Mouse (Mus musculus): ENCODE data around the gene Dnah17. TPM values are rescaled to one million over a fixed set of nuclear protein-coding genes. Genes with fewer than 3 reads are reported as not detected.

The Dnah17 gene
- polyA plus RNA-seq (2015; fragmentation: Nextera tagmentation; extraction: Ambion mirVana): 0.04 and 0.06 TPM in 2 replicates

GRCm38 (mm10) chr11:118130534-118130933 lies at the start of gene Dnah17:
Gene Dnah17 (minus strand): TSS chr11:118130634.
- Histone ChIP-seq H3K9me3 (ENCODE audit: control insufficient read depth, low read length) (no peaks in the 10 kb centered on the region), H3K27ac (replicated peaks) (no peak within 1 kb of the TSS), H3K36me3 (ENCODE audit: control insufficient read depth, insufficient read depth, low read length) (no peaks in the 10 kb centered on the region), H3K9ac (ENCODE audit: low read length) (no peak within 1 kb of the TSS), H3K4me2 (replicated peaks; ENCODE audit: low read depth) (no peak within 1 kb of the TSS), H3K4me1 (replicated peaks; ENCODE audit: control insufficient read depth, insufficient read depth) (no peaks in the 10 kb centered on the region), H3K4me3 (ENCODE audit: low read depth, low read length) (no peak within 1 kb of the TSS), H3K27me3 (ENCODE audit: control insufficient read depth, insufficient read depth, low read length) (no peaks in the 10 kb centered on the region)
- TF ChIP-seq EP300 (optimal IDR thresholded peaks at IDR 0.05): no peak
- no peak for TF ChIP-seq CTCF (IDR thresholded peaks at IDR 0.05; ENCODE audit: low read depth)
- ATAC-seq (ENCODE audit: low FRiP score, low TSS enrichment): no peak
- DNase-seq (ENCODE audit: low spot score): no peak
- 84% methylated on average over 7 of the region's 7 CpGs for WGBS

DNA sequence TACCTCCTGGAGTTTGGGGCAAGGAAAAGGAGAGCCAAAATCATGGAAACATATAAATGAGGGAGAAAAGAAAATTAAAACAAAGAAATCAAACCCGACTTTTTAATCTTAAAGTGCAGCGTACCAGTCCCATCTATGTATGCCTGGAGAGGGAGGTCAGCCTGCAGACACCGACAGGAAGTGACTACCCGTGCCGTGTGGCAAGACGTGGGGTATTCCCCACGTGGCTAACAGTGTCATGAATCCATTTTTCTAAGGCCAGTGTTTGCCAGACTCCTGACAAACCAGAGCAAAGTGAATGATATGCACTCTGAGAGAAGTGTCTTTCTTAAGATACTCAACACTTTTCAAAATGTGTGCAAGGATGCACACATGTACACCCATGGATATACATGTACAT lies 49.8 kb upstream of the Dnah17 start:
- Histone ChIP-seq H3K9ac (ENCODE audit: low read length) (no peak overlapping the region), H3K4me3 (ENCODE audit: low read depth, low read length) (no peak overlapping the region), H3K27ac (replicated peaks) (no peak overlapping the region), H3K36me3 (ENCODE audit: control insufficient read depth, insufficient read depth, low read length) (peaks cover 25% of the 10 kb centered on the region), H3K27me3 (ENCODE audit: control insufficient read depth, insufficient read depth, low read length) (no peaks in the 10 kb centered on the region), H3K4me1 (replicated peaks; ENCODE audit: control insufficient read depth, insufficient read depth) (no peaks in the 10 kb centered on the region), H3K4me2 (replicated peaks; ENCODE audit: low read depth) (no peak overlapping the region), H3K9me3 (ENCODE audit: control insufficient read depth, low read length) (no peaks in the 10 kb centered on the region)
- no peak for TF ChIP-seq EP300 (optimal IDR thresholded peaks at IDR 0.05)
- TF ChIP-seq CTCF (IDR thresholded peaks at IDR 0.05; ENCODE audit: low read depth): no peak
- ATAC-seq (ENCODE audit: low FRiP score, low TSS enrichment) (no peak), DNase-seq (ENCODE audit: low spot score) (no peak)
- 78% methylated on average over 7 of the region's 7 CpGs for WGBS

- TF ChIP-seq CTCF (IDR thresholded peaks at IDR 0.05; ENCODE audit: low read depth): no peak
- TF ChIP-seq EP300 (optimal IDR thresholded peaks at IDR 0.05): no peak
- 82% methylated on average over 5 of the region's 5 CpGs for WGBS
- ATAC-seq (ENCODE audit: low FRiP score, low TSS enrichment) (no peak), DNase-seq (ENCODE audit: low spot score) (no peak)
- Histone ChIP-seq H3K9me3 (ENCODE audit: control insufficient read depth, low read length) (no peaks in the 10 kb centered on the region), H3K36me3 (ENCODE audit: control insufficient read depth, insufficient read depth, low read length) (peaks cover 18% of the 10 kb centered on the region), H3K4me3 (ENCODE audit: low read depth, low read length) (no peak overlapping the region), H3K4me2 (replicated peaks; ENCODE audit: low read depth) (no peak overlapping the region), H3K4me1 (replicated peaks; ENCODE audit: control insufficient read depth, insufficient read depth) (no peaks in the 10 kb centered on the region), H3K9ac (ENCODE audit: low read length) (no peak overlapping the region), H3K27me3 (ENCODE audit: control insufficient read depth, insufficient read depth, low read length) (no peaks in the 10 kb centered on the region), H3K27ac (replicated peaks) (no peak overlapping the region)
These were observed 47.8 kb upstream of the Dnah17 start for GRCm38 (mm10) chr11:118178236-118178635.

- H3K4me3 ChIP-seq (ENCODE audit: low read depth, low read length): no peak overlapping the region
- H3K4me2 ChIP-seq (replicated peaks; ENCODE audit: low read depth): no peak overlapping the region
- no peaks in the 10 kb centered on the region for H3K9me3 ChIP-seq (ENCODE audit: control insufficient read depth, low read length)
- 53% methylated on average over 7 of the region's 7 CpGs for WGBS
- H3K36me3 ChIP-seq (ENCODE audit: control insufficient read depth, insufficient read depth, low read length): peaks cover 18% of the 10 kb centered on the region; the same call in 1 of the 2 replicates
- H3K27me3 ChIP-seq (ENCODE audit: control insufficient read depth, insufficient read depth, low read length): no peaks in the 10 kb centered on the region
- TF ChIP-seq CTCF (IDR thresholded peaks at IDR 0.05; ENCODE audit: low read depth): no peak
- TF ChIP-seq EP300 (optimal IDR thresholded peaks at IDR 0.05): no peak
- 0 out of 2 replicates have a peak, but pooled peaks have one; percentile 16 for ATAC-seq (ENCODE audit: low FRiP score, low TSS enrichment)
- H3K4me1 ChIP-seq (replicated peaks; ENCODE audit: control insufficient read depth, insufficient read depth): no peaks in the 10 kb centered on the region
- no peak overlapping the region for H3K27ac ChIP-seq (replicated peaks)
- no peak for DNase-seq (ENCODE audit: low spot score)
- H3K9ac ChIP-seq (ENCODE audit: low read length): no peak overlapping the region
These were observed 44.3 kb upstream of the Dnah17 start for GRCm38 (mm10) chr11:118174752-118175151.

GRCm38 (mm10) chr11:118172768-118173167 lies 42.3 kb upstream of the Dnah17 start:
- no peak overlapping the region for H3K9ac ChIP-seq (ENCODE audit: low read length)
- WGBS: 83% methylated on average over 5 of the region's 5 CpGs

DNA sequence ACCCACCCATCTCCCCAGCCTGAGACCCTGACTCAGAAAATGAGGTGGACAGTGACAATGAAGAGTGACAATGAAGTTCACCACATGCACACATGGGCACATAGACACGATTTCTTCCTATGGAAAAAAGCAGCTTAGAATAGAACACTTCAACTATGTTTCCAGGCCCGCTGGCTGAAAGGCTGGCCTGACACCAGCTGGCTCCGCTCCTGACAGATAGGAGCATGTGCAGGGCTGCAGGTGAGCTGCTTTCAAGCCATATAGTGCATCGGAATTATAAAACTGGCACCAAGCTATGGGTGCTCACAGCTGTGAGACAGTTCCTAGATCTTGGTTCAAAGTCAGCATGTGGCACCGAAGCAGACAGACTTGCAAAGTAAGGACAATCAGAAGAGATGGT lies 39.9 kb upstream of the Dnah17 start:
- 78% methylated on average over 5 of the region's 5 CpGs for WGBS
- ATAC-seq (ENCODE audit: low FRiP score, low TSS enrichment): no peak
- H3K27ac ChIP-seq (replicated peaks): no peak overlapping the region

More at GRCm38 (mm10) chr11:118172768-118173167, 42.3 kb upstream of the Dnah17 start:
- no peak for DNase-seq (ENCODE audit: low spot score)
- Histone ChIP-seq H3K36me3 (ENCODE audit: control insufficient read depth, insufficient read depth, low read length) (peaks cover 18% of the 10 kb centered on the region; the same call in 1 of the 2 replicates), H3K4me2 (replicated peaks; ENCODE audit: low read depth) (no peak overlapping the region), H3K9me3 (ENCODE audit: control insufficient read depth, low read length) (no peaks in the 10 kb centered on the region), H3K4me1 (replicated peaks; ENCODE audit: control insufficient read depth, insufficient read depth) (no peaks in the 10 kb centered on the region), H3K27ac (replicated peaks) (no peak overlapping the region), H3K4me3 (ENCODE audit: low read depth, low read length) (no peak overlapping the region), H3K27me3 (ENCODE audit: control insufficient read depth, insufficient read depth, low read length) (no peaks in the 10 kb centered on the region)
- TF ChIP-seq EP300 (optimal IDR thresholded peaks at IDR 0.05) (no peak), CTCF (IDR thresholded peaks at IDR 0.05; ENCODE audit: low read depth) (no peak)
- ATAC-seq (ENCODE audit: low FRiP score, low TSS enrichment): no peak

More for the DNA sequence above, 39.9 kb upstream of the Dnah17 start:
- Histone ChIP-seq H3K9ac (ENCODE audit: low read length) (no peak overlapping the region), H3K4me2 (replicated peaks; ENCODE audit: low read depth) (no peak overlapping the region), H3K4me3 (ENCODE audit: low read depth, low read length) (no peak overlapping the region), H3K9me3 (ENCODE audit: control insufficient read depth, low read length) (no peaks in the 10 kb centered on the region), H3K4me1 (replicated peaks; ENCODE audit: control insufficient read depth, insufficient read depth) (no peaks in the 10 kb centered on the region; the same call in 1 of the 2 replicates), H3K27me3 (ENCODE audit: control insufficient read depth, insufficient read depth, low read length) (no peaks in the 10 kb centered on the region), H3K36me3 (ENCODE audit: control insufficient read depth, insufficient read depth, low read length) (peaks cover 10% of the 10 kb centered on the region; the same call in 1 of the 2 replicates)
- DNase-seq (ENCODE audit: low spot score): no peak
- TF ChIP-seq EP300 (optimal IDR thresholded peaks at IDR 0.05) (no peak), CTCF (IDR thresholded peaks at IDR 0.05; ENCODE audit: low read depth) (no peak)

Measured in stomach, postnatal 0 days (tissue).